Mouse (Mus musculus): ENCODE results near the gene Zfp28.

DNA sequence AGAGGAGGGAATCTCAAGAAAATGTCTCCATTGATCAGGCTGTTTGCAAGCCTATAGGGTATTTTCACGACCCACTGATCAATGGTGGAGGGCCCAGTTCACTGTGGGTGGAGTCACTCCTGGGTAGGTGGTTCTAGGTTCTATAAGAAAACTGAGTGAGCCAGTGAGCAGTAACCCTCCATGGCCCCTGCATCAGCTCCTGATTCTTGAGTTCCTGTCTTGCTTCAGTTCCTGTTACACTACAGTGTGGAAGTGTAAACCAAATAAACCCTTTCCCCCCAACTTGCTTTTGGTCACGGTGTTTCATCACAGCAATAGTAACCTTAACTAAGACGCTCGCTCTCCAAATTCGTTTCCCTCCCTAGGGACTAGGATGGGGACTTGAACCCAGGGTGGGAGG, 5.9 kb downstream of the Zfp28 start:
- TF ChIP-seq CTCF (IDR thresholded peaks at IDR 0.05; ENCODE audit: low read depth) (no peak), EP300 (IDR thresholded peaks at IDR 0.05; ENCODE audit: low read depth) (no peak)

Data from liver, postnatal 0 days (tissue).